Mouse (Mus musculus): ENCODE data around the gene Msmo1. TPM values are rescaled to one million over a fixed set of nuclear protein-coding genes. Genes with fewer than 3 reads are reported as not detected.
A peak's percentile ranks its signal among the peaks of the same experiment; 100 is the strongest.

Msmo1 gene
- total RNA-seq (2014; rRNA removed): 97.3 and 97.8 TPM in 2 replicates
- polyA plus RNA-seq (2015; fragmentation: Nextera tagmentation; extraction: Ambion mirVana): 113 and 132 TPM in 2 replicates

DNA sequence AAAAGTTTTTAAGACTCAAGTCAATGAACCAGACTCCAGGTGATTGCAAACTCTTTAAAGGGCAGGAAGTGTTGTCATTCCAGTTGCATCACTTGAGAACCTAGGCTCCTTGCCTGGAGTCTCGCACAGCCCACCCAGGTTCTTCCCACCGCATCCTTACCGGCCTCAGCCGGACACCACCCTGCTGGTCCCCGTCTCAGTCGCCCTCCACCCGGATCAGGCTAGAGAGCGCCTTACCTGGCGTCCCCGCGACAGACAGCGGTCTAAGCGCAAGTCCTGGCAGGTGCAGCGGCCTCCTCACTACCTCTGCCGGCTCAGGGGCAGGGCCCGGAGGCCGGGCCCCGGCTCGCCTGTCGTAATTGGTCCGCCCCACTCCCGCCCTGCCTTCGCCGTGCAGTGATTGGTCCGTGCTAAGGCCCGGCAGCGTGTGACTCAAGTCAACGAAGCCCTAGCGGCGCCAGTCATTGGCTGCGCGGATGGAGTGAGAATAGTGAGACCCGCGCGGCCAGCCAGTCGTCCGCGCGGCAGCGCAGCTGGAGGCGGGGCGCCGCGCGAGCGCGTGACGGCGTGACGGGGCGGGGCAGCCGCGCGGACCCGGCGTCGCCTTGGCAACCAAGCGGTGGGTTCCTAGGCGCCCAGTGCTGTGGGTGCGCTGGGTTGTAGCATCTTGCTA is at the start of gene Msmo1:
Msmo1 (minus strand) TSS at position 522 of the 673 bp plus-strand sequence.
- ATAC-seq (ENCODE audit: low FRiP score) (peak; percentile 100), DNase-seq (ENCODE audit: low spot score) (peak; percentile 100)
- Histone ChIP-seq H3K4me2 (ENCODE audit: low read depth, low read length, poor library complexity, severe bottlenecking) (peak within 1 kb of the TSS; percentile 71), H3K4me3 (ENCODE audit: low read depth, low read length) (peak within 1 kb of the TSS; percentile 81), H3K27ac (ENCODE audit: low read depth, low read length) (peak within 1 kb of the TSS; percentile 74), H3K4me1 (ENCODE audit: insufficient read depth, low read length) (no peaks in the 10 kb centered on the region; the same call in 1 of the 2 replicates), H3K27me3 (ENCODE audit: insufficient read depth, low read length) (no peaks in the 10 kb centered on the region), H3K9me3 (ENCODE audit: low read length) (no peaks in the 10 kb centered on the region), H3K36me3 (ENCODE audit: insufficient read depth, low read length) (peaks cover 7% of the 10 kb centered on the region; the same call in 1 of the 2 replicates), H3K9ac (replicated peaks; ENCODE audit: low read length, poor library complexity, severe bottlenecking) (peak within 1 kb of the TSS; percentile 66)
- TF ChIP-seq CTCF (IDR thresholded peaks at IDR 0.05): peak; percentile 21; the same call in 1 of the 2 replicates
- under 1% methylated on average over 57 of the region's 60 CpGs for WGBS

DNA sequence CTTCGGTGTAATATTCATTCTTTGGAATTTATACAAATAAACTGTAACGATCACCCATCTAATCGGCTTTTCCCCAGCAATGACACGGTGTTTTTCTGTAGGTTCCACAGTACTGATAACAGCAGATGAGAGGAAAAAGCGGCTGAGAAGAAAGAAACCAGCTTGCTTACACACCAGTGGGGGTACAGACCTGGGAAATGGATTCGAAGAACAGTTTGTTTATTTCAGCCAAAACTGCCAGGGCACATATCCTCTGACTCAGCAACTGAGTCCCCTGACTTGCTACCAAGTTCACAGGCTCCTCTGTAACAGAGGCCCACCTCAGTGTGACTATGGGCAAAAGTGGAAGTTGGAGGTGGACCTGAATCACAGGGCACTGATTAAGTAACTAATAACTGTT is 48.4 kb upstream of the Msmo1 start:
- no peak for TF ChIP-seq CTCF (IDR thresholded peaks at IDR 0.05)
- DNase-seq (ENCODE audit: low spot score): no peak
- H3K9ac ChIP-seq (replicated peaks; ENCODE audit: low read length, poor library complexity, severe bottlenecking): no peak overlapping the region
- H3K27me3 ChIP-seq (ENCODE audit: insufficient read depth, low read length): no peaks in the 10 kb centered on the region
- H3K4me3 ChIP-seq (ENCODE audit: low read depth, low read length): no peak overlapping the region
- H3K4me2 ChIP-seq (ENCODE audit: low read depth, low read length, poor library complexity, severe bottlenecking): no peak overlapping the region
- H3K4me1 ChIP-seq (ENCODE audit: insufficient read depth, low read length): no peaks in the 10 kb centered on the region
- H3K9me3 ChIP-seq (ENCODE audit: low read length): no peaks in the 10 kb centered on the region
- no peak for ATAC-seq (ENCODE audit: low FRiP score)
- H3K27ac ChIP-seq (ENCODE audit: low read depth, low read length): no peak overlapping the region
- H3K36me3 ChIP-seq (ENCODE audit: insufficient read depth, low read length): no peaks in the 10 kb centered on the region
- 78% methylated on average over 6 of the region's 6 CpGs for WGBS

- Histone ChIP-seq H3K4me2 (ENCODE audit: low read depth, low read length, poor library complexity, severe bottlenecking) (no peak overlapping the region), H3K9me3 (ENCODE audit: low read length) (no peaks in the 10 kb centered on the region), H3K27ac (ENCODE audit: low read depth, low read length) (no peak overlapping the region), H3K4me1 (ENCODE audit: insufficient read depth, low read length) (no peaks in the 10 kb centered on the region), H3K9ac (replicated peaks; ENCODE audit: low read length, poor library complexity, severe bottlenecking) (no peak overlapping the region), H3K36me3 (ENCODE audit: insufficient read depth, low read length) (no peaks in the 10 kb centered on the region), H3K4me3 (ENCODE audit: low read depth, low read length) (no peak overlapping the region), H3K27me3 (ENCODE audit: insufficient read depth, low read length) (no peaks in the 10 kb centered on the region)
- ATAC-seq (ENCODE audit: low FRiP score) (no peak; the same call in 1 of the 2 replicates), DNase-seq (ENCODE audit: low spot score) (no peak)
- peak; percentile 50 for TF ChIP-seq CTCF (IDR thresholded peaks at IDR 0.05)
- 69% methylated on average over 9 of the region's 9 CpGs for WGBS
Measured at GRCm38 (mm10) chr8:64777925-64778324, 44.3 kb upstream of the Msmo1 start.

DNA sequence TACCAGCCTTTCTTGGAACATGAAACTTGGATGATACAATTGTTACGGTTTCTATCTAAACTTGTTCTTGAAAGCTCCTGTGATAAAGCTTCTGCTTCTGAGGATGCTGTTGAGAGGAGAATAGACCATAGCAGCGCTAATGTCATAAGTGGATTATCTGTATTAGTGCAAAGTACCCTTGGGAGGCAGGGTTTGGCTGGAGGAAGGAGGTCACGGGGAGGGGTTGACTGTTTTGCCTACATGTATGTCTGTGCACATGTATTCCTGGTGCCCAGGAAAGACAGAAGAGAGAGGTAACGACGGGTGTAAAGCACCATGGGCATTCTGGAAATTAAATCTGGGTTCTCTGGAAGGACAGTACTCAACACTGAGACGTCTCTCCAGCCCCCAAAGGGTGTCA is 40.5 kb upstream of the Msmo1 start:
- ATAC-seq (ENCODE audit: low FRiP score) (no peak), DNase-seq (ENCODE audit: low spot score) (no peak)
- Histone ChIP-seq H3K9ac (replicated peaks; ENCODE audit: low read length, poor library complexity, severe bottlenecking) (no peak overlapping the region), H3K27me3 (ENCODE audit: insufficient read depth, low read length) (no peaks in the 10 kb centered on the region), H3K36me3 (ENCODE audit: insufficient read depth, low read length) (peaks cover 3% of the 10 kb centered on the region; the same call in 1 of the 2 replicates), H3K4me2 (ENCODE audit: low read depth, low read length, poor library complexity, severe bottlenecking) (no peak overlapping the region), H3K27ac (ENCODE audit: low read depth, low read length) (no peak overlapping the region), H3K9me3 (ENCODE audit: low read length) (no peaks in the 10 kb centered on the region), H3K4me3 (ENCODE audit: low read depth, low read length) (no peak overlapping the region), H3K4me1 (ENCODE audit: insufficient read depth, low read length) (no peaks in the 10 kb centered on the region)
- TF ChIP-seq CTCF (IDR thresholded peaks at IDR 0.05): no peak
- WGBS: 88% methylated on average over 6 of the region's 6 CpGs

DNA sequence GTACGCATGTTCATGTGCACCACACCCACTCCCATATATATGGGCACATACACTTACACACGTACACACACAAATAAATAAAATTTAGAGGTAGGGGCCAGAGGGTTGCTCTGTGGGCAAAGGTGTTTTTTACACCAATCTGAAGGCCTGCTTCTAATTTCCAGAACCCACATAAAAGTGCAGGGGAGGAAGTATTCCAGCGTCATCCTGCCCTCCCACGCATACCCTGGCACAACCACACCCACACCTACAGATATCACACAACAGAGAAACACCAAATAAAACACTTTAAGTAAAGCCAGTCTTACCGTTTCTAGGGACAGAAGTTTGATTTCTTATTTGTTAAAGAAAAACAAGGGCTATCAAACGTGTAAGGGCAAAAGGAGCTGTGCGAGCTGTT is 37.2 kb upstream of the Msmo1 start:
- H3K27ac ChIP-seq (ENCODE audit: low read depth, low read length): no peak overlapping the region
- ATAC-seq (ENCODE audit: low FRiP score) (no peak), DNase-seq (ENCODE audit: low spot score) (no peak)
- no peak for TF ChIP-seq CTCF (IDR thresholded peaks at IDR 0.05)
- H3K27me3 ChIP-seq (ENCODE audit: insufficient read depth, low read length): no peaks in the 10 kb centered on the region
- H3K4me3 ChIP-seq (ENCODE audit: low read depth, low read length): no peak overlapping the region
- WGBS: 92% methylated on average over 7 of the region's 7 CpGs
- H3K36me3 ChIP-seq (ENCODE audit: insufficient read depth, low read length): peaks cover 3% of the 10 kb centered on the region; the same call in 1 of the 2 replicates
- no peak overlapping the region for H3K4me2 ChIP-seq (ENCODE audit: low read depth, low read length, poor library complexity, severe bottlenecking)
- H3K9ac ChIP-seq (replicated peaks; ENCODE audit: low read length, poor library complexity, severe bottlenecking): no peak overlapping the region
- H3K9me3 ChIP-seq (ENCODE audit: low read length): no peaks in the 10 kb centered on the region
- H3K4me1 ChIP-seq (ENCODE audit: insufficient read depth, low read length): no peaks in the 10 kb centered on the region

GRCm38 (mm10) chr8:64769586-64769985 is 36.0 kb upstream of the Msmo1 start:
- Histone ChIP-seq H3K36me3 (ENCODE audit: insufficient read depth, low read length) (peaks cover 3% of the 10 kb centered on the region; the same call in 1 of the 2 replicates), H3K9me3 (ENCODE audit: low read length) (no peaks in the 10 kb centered on the region), H3K4me2 (ENCODE audit: low read depth, low read length, poor library complexity, severe bottlenecking) (no peak overlapping the region), H3K27me3 (ENCODE audit: insufficient read depth, low read length) (no peaks in the 10 kb centered on the region), H3K4me1 (ENCODE audit: insufficient read depth, low read length) (no peaks in the 10 kb centered on the region), H3K27ac (ENCODE audit: low read depth, low read length) (no peak overlapping the region), H3K4me3 (ENCODE audit: low read depth, low read length) (no peak overlapping the region), H3K9ac (replicated peaks; ENCODE audit: low read length, poor library complexity, severe bottlenecking) (no peak overlapping the region)
- ATAC-seq (ENCODE audit: low FRiP score) (no peak), DNase-seq (ENCODE audit: low spot score) (no peak)
- 69% methylated on average over 7 of the region's 7 CpGs for WGBS
- TF ChIP-seq CTCF (IDR thresholded peaks at IDR 0.05): no peak
